Mouse (Mus musculus): Measurements from ENCODE around the gene Gnb2. TPM values are rescaled to one million over a fixed set of nuclear protein-coding genes. Genes with fewer than 3 reads are reported as not detected.

Gene Gnb2
- total and polyA plus RNA-seq, 3 experiments: 255 to 571 (median 302) TPM

- Histone ChIP-seq H3K4me3 (ENCODE audit: low read depth, low read length) (no peak overlapping the region), H3K9me3 (replicated peaks) (no peaks in the 10 kb centered on the region; the same call in 1 of the 2 replicates), H3K4me1 (ENCODE audit: insufficient read depth, low read depth, low read length) (peaks cover 2% of the 10 kb centered on the region; the same call in 1 of the 2 replicates), H3K36me3 (replicated peaks) (no peaks in the 10 kb centered on the region), H3K27me3 (ENCODE audit: insufficient read depth, low read length) (peaks cover 40% of the 10 kb centered on the region)
- DNase-seq (ENCODE audit: low spot score): no peak
- TF ChIP-seq GATA2 (IDR thresholded peaks at IDR 0.05; ENCODE audit: borderline replicate concordance, low read depth, low read length) (no peak), GATA1 (IDR thresholded peaks at IDR 0.05; ENCODE audit: borderline replicate concordance, low read length) (no peak), POLR2AphosphoS5 (IDR thresholded peaks at IDR 0.05; ENCODE audit: insufficient replicate concordance, low read depth, low read length) (no peak), TAL1 (conservative IDR thresholded peaks at IDR 0.05; ENCODE audit: low read depth, low read length) (no peak), CTCF (IDR thresholded peaks at IDR 0.05; ENCODE audit: low read depth, low read length) (no peak)
- ATAC-seq (ENCODE audit: extremely low read depth, insufficient number of reproducible peaks, low FRiP score, poor library complexity, severe bottlenecking): no peak
Observed at GRCm38 (mm10) chr5:137485071-137485850, 48.0 kb downstream of the Gnb2 start.

- Histone ChIP-seq H3K9me3 (replicated peaks) (no peaks in the 10 kb centered on the region), H3K4me3 (ENCODE audit: low read depth, low read length) (no peak overlapping the region), H3K36me3 (replicated peaks) (no peaks in the 10 kb centered on the region), H3K27me3 (ENCODE audit: insufficient read depth, low read length) (peaks cover 45% of the 10 kb centered on the region), H3K4me1 (ENCODE audit: insufficient read depth, low read depth, low read length) (peaks cover 2% of the 10 kb centered on the region; the same call in 1 of the 2 replicates)
- DNase-seq (ENCODE audit: low spot score) (no peak), ATAC-seq (ENCODE audit: extremely low read depth, insufficient number of reproducible peaks, low FRiP score, poor library complexity, severe bottlenecking) (no peak)
- no peak for TF ChIP-seq GATA1 (IDR thresholded peaks at IDR 0.05; ENCODE audit: borderline replicate concordance, low read length)
- no peak for TF ChIP-seq TAL1 (conservative IDR thresholded peaks at IDR 0.05; ENCODE audit: low read depth, low read length)
- no peak for TF ChIP-seq CTCF (IDR thresholded peaks at IDR 0.05; ENCODE audit: low read depth, low read length)
- no peak for TF ChIP-seq GATA2 (IDR thresholded peaks at IDR 0.05; ENCODE audit: borderline replicate concordance, low read depth, low read length)
- TF ChIP-seq POLR2AphosphoS5 (IDR thresholded peaks at IDR 0.05; ENCODE audit: insufficient replicate concordance, low read depth, low read length): no peak
Observed at GRCm38 (mm10) chr5:137481897-137482296, 51.4 kb downstream of the Gnb2 start.

GRCm38 (mm10) chr5:137481138-137481537 lies 52.2 kb downstream of the Gnb2 start:
- Histone ChIP-seq H3K4me1 (ENCODE audit: insufficient read depth, low read depth, low read length) (peaks cover 2% of the 10 kb centered on the region; the same call in 1 of the 2 replicates), H3K27me3 (ENCODE audit: insufficient read depth, low read length) (peaks cover 46% of the 10 kb centered on the region), H3K4me3 (ENCODE audit: low read depth, low read length) (no peak overlapping the region), H3K9me3 (replicated peaks) (no peaks in the 10 kb centered on the region), H3K36me3 (replicated peaks) (no peaks in the 10 kb centered on the region)
- DNase-seq (ENCODE audit: low spot score) (peak; percentile 37), ATAC-seq (ENCODE audit: extremely low read depth, insufficient number of reproducible peaks, low FRiP score, poor library complexity, severe bottlenecking) (no peak)
- TF ChIP-seq TAL1 (conservative IDR thresholded peaks at IDR 0.05; ENCODE audit: low read depth, low read length): no peak
- peak; percentile 59 for TF ChIP-seq CTCF (IDR thresholded peaks at IDR 0.05; ENCODE audit: low read depth, low read length)
- no peak for TF ChIP-seq GATA1 (IDR thresholded peaks at IDR 0.05; ENCODE audit: borderline replicate concordance, low read length)
- no peak for TF ChIP-seq POLR2AphosphoS5 (IDR thresholded peaks at IDR 0.05; ENCODE audit: insufficient replicate concordance, low read depth, low read length)

Other genes starting within 250 kb of the Gnb2 start
Only the 20 nearest of the 23 such genes appear.
- 167 and 243 TPM in 2 replicates for gene Srrt, start 225.8 kb downstream of the Gnb2 start, total RNA-seq (2014; fragmentation: Nextera tagmentation)
- gene Srrt, start 225.8 kb downstream of the Gnb2 start, total RNA-seq (2017): 185 and 189 TPM in 2 replicates
- 329 and 331 TPM in 2 replicates for gene Srrt, start 225.8 kb downstream of the Gnb2 start, polyA plus RNA-seq (2012)
- gene Trip6, start 219.1 kb downstream of the Gnb2 start, total RNA-seq (2014; fragmentation: Nextera tagmentation): 21.7 and 25.5 TPM in 2 replicates
- 4.6 and 8.8 TPM in 2 replicates for gene Trip6, start 219.1 kb downstream of the Gnb2 start, total RNA-seq (2017)
- 57.8 and 77.7 TPM in 2 replicates for gene Trip6, start 219.1 kb downstream of the Gnb2 start, polyA plus RNA-seq (2012)
- 5.9 and 8.1 TPM in 2 replicates for gene Slc12a9, start 199.9 kb downstream of the Gnb2 start, total RNA-seq (2014; fragmentation: Nextera tagmentation)
- 2.3 and 3.1 TPM in 2 replicates for gene Slc12a9, start 199.9 kb downstream of the Gnb2 start, total RNA-seq (2017)
- 4.1 and 5.3 TPM in 2 replicates for gene Slc12a9, start 199.9 kb downstream of the Gnb2 start, polyA plus RNA-seq (2012)
- gene Ephb4, start 183.4 kb downstream of the Gnb2 start, total RNA-seq (2014; fragmentation: Nextera tagmentation): not detected in 2 replicates
- gene Ephb4, start 183.4 kb downstream of the Gnb2 start, total RNA-seq (2017): under 0.01 and 0.05 TPM in 2 replicates
- gene Ephb4, start 183.4 kb downstream of the Gnb2 start, polyA plus RNA-seq (2012): 0.07 TPM in 2 replicates
- gene Zan, start 56.4 kb downstream of the Gnb2 start, total RNA-seq (2014; fragmentation: Nextera tagmentation): not detected in 2 replicates
- 0.12 and 0.22 TPM in 2 replicates for gene Zan, start 56.4 kb downstream of the Gnb2 start, total RNA-seq (2017)
- gene Zan, start 56.4 kb downstream of the Gnb2 start, polyA plus RNA-seq (2012): 0.02 TPM in 1 of 2 replicates, not detected in the other
- 9.0 and 14.1 TPM in 2 replicates for gene Pop7, start 31.0 kb downstream of the Gnb2 start, total RNA-seq (2014; fragmentation: Nextera tagmentation)
- gene Pop7, start 31.0 kb downstream of the Gnb2 start, total RNA-seq (2017): 29.3 and 33.2 TPM in 2 replicates
- 39.8 and 55.7 TPM in 2 replicates for gene Pop7, start 31.0 kb downstream of the Gnb2 start, polyA plus RNA-seq (2012)
- gene Gigyf1, start 15.0 kb downstream of the Gnb2 start, total RNA-seq (2014; fragmentation: Nextera tagmentation): 23.2 and 30.3 TPM in 2 replicates
- 6.8 and 7.0 TPM in 2 replicates for gene Gigyf1, start 15.0 kb downstream of the Gnb2 start, total RNA-seq (2017)
- gene Gigyf1, start 15.0 kb downstream of the Gnb2 start, polyA plus RNA-seq (2012): 49.0 and 50.4 TPM in 2 replicates
- not detected in 2 replicates for gene Epo, start 268 bp downstream of the Gnb2 start, total RNA-seq (2014; fragmentation: Nextera tagmentation)
- not detected in 2 replicates for gene Epo, start 268 bp downstream of the Gnb2 start, total RNA-seq (2017)
- gene Epo, start 268 bp downstream of the Gnb2 start, polyA plus RNA-seq (2012): not detected in 2 replicates
- not detected in 2 replicates for gene Actl6b, start 20.0 kb upstream of the Gnb2 start, total RNA-seq (2014; fragmentation: Nextera tagmentation)
- gene Actl6b, start 20.0 kb upstream of the Gnb2 start, total RNA-seq (2017): 0.11 TPM in 1 of 2 replicates, not detected in the other
- not detected in 2 replicates for gene Actl6b, start 20.0 kb upstream of the Gnb2 start, polyA plus RNA-seq (2012)
- 193 and 194 TPM in 2 replicates for gene Tfr2, start 36.3 kb upstream of the Gnb2 start, total RNA-seq (2014; fragmentation: Nextera tagmentation)
- gene Tfr2, start 36.3 kb upstream of the Gnb2 start, total RNA-seq (2017): 52.6 and 67.3 TPM in 2 replicates
- gene Tfr2, start 36.3 kb upstream of the Gnb2 start, polyA plus RNA-seq (2012): 87.3 and 117 TPM in 2 replicates
- 58.9 and 61.2 TPM in 2 replicates for gene Mospd3, start 67.5 kb upstream of the Gnb2 start, total RNA-seq (2014; fragmentation: Nextera tagmentation)
- gene Mospd3, start 67.5 kb upstream of the Gnb2 start, total RNA-seq (2017): 3.8 and 5.4 TPM in 2 replicates
- gene Mospd3, start 67.5 kb upstream of the Gnb2 start, polyA plus RNA-seq (2012): 316 and 504 TPM in 2 replicates
- not detected in 2 replicates for gene Pcolce, start 80.3 kb upstream of the Gnb2 start, total RNA-seq (2014; fragmentation: Nextera tagmentation)
- gene Pcolce, start 80.3 kb upstream of the Gnb2 start, total RNA-seq (2017): 0.16 and 0.23 TPM in 2 replicates
- gene Pcolce, start 80.3 kb upstream of the Gnb2 start, polyA plus RNA-seq (2012): 0.08 and 0.17 TPM in 2 replicates
- gene Fbxo24, start 95.5 kb upstream of the Gnb2 start, total RNA-seq (2014; fragmentation: Nextera tagmentation): not detected in 2 replicates
- gene Fbxo24, start 95.5 kb upstream of the Gnb2 start, total RNA-seq (2017): 0.06 and 0.11 TPM in 2 replicates
- gene Fbxo24, start 95.5 kb upstream of the Gnb2 start, polyA plus RNA-seq (2012): 0.05 and 0.06 TPM in 2 replicates
- 92.8 and 98.9 TPM in 2 replicates for gene Lrch4, start 95.6 kb upstream of the Gnb2 start, total RNA-seq (2014; fragmentation: Nextera tagmentation)
- gene Lrch4, start 95.6 kb upstream of the Gnb2 start, total RNA-seq (2017): 20.6 and 23.3 TPM in 2 replicates
- 192 and 269 TPM in 2 replicates for gene Lrch4, start 95.6 kb upstream of the Gnb2 start, polyA plus RNA-seq (2012)
- 27.2 and 44.5 TPM in 2 replicates for gene Gm20605, start 95.7 kb upstream of the Gnb2 start, total RNA-seq (2014; fragmentation: Nextera tagmentation)
- 9.5 and 11.4 TPM in 2 replicates for gene Gm20605, start 95.7 kb upstream of the Gnb2 start, total RNA-seq (2017)
- 11.0 and 14.5 TPM in 2 replicates for gene Gm20605, start 95.7 kb upstream of the Gnb2 start, polyA plus RNA-seq (2012)
- gene Sap25, start 107.8 kb upstream of the Gnb2 start, total RNA-seq (2014; fragmentation: Nextera tagmentation): 39.2 and 56.5 TPM in 2 replicates
- gene Sap25, start 107.8 kb upstream of the Gnb2 start, total RNA-seq (2017): 7.9 and 10.5 TPM in 2 replicates
- gene Sap25, start 107.8 kb upstream of the Gnb2 start, polyA plus RNA-seq (2012): 41.8 and 58.3 TPM in 2 replicates
- gene Irs3, start 112.2 kb upstream of the Gnb2 start, total RNA-seq (2014; fragmentation: Nextera tagmentation): not detected in 2 replicates
- 0.11 and 0.12 TPM in 2 replicates for gene Irs3, start 112.2 kb upstream of the Gnb2 start, total RNA-seq (2017)
- not detected in 2 replicates for gene Irs3, start 112.2 kb upstream of the Gnb2 start, polyA plus RNA-seq (2012)
- 20.2 and 47.1 TPM in 2 replicates for gene Agfg2, start 151.2 kb upstream of the Gnb2 start, total RNA-seq (2014; fragmentation: Nextera tagmentation)
- 25.0 and 26.1 TPM in 2 replicates for gene Agfg2, start 151.2 kb upstream of the Gnb2 start, total RNA-seq (2017)
- 102 and 115 TPM in 2 replicates for gene Agfg2, start 151.2 kb upstream of the Gnb2 start, polyA plus RNA-seq (2012)
- gene Nyap1, start 208.1 kb upstream of the Gnb2 start, total RNA-seq (2014; fragmentation: Nextera tagmentation): 0.90 and 1.0 TPM in 2 replicates
- gene Nyap1, start 208.1 kb upstream of the Gnb2 start, total RNA-seq (2017): 0.38 and 0.70 TPM in 2 replicates
- gene Nyap1, start 208.1 kb upstream of the Gnb2 start, polyA plus RNA-seq (2012): 2.8 and 3.0 TPM in 2 replicates
- gene Tsc22d4, start 212.2 kb upstream of the Gnb2 start, total RNA-seq (2014; fragmentation: Nextera tagmentation): 90.8 and 114 TPM in 2 replicates
- 74.5 and 93.5 TPM in 2 replicates for gene Tsc22d4, start 212.2 kb upstream of the Gnb2 start, total RNA-seq (2017)
- gene Tsc22d4, start 212.2 kb upstream of the Gnb2 start, polyA plus RNA-seq (2012): 404 and 491 TPM in 2 replicates

All from G1E (cell line).